Mouse (Mus musculus) ovary, postnatal 14 days (tissue): ENCODE results near the gene Dock3.
A peak's percentile ranks its signal among the peaks of the same experiment; 100 is the strongest.

Experiments
- DNase-seq: peaks from one replicate; pipeline ENCODE4 v3.0.0; 2022; ENCODE audit warnings: low spot score

Gene Dock3

DNA sequence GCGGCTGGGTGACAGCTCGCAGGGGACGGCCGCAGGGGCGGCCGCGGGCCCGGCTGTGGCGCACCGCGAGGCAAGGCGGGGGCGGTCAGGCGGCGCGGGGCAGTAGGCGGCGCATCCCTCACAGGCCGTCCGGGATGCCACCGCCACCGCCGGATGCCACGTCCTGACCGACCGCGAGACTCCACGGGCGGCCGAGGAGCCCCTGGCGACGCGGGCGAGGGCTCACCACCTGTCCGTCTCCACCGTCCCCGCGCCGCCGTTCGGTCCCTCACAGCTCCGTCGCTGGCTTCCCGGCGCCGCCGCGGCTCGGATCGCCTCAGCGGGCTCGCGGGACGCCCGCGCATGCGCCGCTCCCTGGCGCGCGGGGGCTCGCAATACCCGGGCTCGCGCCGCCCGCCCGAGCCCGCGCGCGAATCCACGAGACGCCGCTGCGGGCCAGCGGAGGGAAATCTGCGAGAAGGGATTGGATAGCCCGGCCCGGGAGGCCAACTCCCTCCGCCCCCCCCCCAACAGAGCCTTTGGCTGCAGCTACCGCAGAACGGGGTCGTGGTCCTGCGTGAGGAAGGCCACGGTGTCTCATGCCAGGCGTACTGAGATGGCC lies at the start of gene Dock3:
Gene Dock3, minus strand, starts transcription at position 371 of the 601 bp plus-strand sequence.
- peak; percentile 44 for DNase-seq

DNA sequence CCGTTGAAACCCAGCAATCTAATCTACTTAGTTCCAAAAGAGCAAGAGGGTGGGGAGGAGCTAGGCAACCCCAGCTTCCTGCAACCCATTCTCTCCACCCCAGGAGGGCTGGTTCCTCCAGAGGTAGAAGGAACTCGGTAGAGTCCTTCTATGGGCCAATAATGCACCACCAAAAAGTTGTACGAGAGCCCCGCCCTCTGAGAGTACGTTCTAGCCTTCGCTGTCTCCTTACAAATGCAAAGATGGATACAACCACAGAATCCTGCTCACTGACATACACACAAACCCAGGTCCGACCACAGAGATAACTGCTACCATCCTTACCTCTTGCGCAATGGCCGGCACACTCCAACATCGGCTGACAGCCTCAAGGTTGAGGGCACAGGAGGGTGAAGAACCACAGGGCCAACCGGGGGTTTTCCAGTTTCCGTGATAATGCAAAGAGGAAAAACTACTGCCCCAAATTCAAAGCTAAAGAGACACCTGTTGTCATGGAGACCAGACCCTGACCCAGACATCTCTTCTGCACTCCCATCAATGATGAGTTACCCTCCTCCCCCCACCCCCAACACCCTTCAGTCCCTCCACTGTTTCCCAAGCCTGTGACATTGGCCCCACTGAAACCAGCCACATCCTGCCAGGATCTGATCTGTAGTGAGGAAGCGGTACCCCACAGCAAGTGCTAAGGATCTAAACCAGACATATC lies 48.8 kb upstream of the Dock3 start:
- no peak for DNase-seq

DNA sequence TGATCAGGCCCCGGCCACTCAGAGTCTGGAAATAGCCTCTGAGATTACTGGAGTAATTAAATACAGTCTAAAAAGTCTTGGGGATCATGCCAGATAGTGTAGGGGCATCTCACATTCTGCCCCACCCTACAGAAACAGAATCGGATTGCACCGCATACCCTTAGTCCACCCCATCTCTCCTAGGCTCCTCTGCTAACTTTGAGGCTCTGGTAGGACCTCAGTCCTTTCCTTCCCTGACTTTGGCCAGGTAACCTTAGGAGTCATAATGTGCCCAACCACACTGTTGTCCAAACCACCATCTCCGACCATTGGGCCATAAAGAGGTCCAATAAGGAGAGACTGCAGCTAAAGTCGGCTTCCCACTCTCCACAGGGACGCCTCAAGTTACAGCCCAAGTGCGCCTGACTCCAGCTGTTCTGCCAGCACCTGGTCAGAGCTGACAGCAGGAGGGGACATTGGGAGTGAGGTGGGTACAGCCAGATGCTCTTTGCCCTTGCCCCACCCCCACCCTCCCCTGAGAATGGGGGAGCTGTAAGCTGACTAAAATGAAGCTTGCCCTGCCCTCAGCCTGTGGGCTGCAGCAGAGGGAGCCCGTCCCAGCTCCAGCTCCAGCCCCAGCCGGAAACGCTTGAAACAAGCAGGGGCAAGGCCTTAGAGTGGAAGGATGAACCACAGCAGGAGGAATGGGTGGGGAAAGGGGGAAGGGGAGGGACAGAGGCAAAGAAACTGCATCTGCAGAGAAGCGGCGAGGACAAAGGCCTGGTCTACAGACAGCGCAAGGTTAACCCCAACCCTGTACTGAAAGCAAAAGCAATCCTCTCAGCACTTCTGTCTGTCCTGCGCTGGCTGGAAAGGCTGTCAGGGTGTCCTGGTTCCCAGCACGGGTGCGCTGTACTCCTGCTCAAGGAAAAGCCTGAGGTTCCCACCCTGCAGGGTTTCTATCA lies 47.9 kb upstream of the Dock3 start:
- no peak for DNase-seq

DNA sequence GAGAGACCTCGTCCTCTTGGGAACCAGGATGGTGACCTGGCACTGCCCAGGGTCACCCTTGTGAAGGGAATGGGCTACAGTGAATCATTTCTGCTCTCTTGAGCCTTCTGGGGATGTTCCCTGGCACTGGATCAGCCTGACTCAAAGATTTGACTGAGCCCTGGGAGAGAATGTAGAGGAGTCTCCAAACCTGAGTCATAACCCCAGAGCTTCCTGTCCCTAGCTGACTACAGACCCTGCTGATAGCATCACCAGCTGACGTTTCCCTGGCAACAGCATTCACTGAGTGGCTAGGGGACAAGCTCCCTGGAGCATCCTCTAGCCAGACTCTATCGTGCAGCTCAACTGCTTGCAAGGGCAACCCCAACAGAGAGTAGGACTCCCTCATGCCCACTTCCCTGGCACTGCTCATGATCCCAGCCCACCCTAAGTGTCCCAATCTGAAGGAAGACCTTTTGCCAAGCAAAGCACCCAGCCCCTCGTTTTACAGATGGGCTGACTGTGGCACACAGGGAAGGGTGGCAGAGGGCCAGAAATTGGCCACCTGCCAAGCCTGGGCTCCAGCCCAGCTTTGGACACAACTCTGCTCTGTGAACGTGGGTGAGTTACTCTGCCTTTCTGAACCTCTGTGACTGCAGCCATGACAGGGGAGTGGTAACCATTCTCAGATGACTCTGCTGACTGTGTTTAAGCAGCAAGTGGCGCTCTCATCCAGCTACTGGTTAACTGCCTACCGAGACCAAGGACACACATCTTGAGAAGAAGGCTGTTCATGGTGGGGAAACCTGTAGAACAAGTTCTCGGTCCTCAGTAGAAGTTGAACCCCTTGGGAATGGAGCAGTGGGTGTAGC lies 47.0 kb upstream of the Dock3 start:
- no peak for DNase-seq

DNA sequence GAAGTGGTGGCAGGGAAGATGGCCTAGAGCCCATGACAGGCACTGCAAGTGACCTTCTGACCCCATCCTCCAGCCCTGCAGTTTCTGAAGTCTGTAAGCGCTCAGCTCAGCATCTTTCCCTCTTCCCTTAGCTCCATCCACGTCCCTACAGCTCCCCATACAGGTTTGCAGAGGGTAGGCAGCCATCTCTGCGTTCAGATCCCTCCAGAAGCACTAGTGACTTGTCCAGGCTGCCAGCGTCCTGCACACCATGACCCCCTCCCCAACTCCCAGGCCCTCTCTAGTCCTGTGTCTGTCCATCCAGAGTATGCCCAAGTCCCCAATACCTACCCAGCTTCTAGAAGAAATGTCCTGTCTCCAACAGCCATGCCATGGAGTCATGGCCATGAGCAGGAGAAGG lies 46.4 kb upstream of the Dock3 start:
- DNase-seq: no peak

DNA sequence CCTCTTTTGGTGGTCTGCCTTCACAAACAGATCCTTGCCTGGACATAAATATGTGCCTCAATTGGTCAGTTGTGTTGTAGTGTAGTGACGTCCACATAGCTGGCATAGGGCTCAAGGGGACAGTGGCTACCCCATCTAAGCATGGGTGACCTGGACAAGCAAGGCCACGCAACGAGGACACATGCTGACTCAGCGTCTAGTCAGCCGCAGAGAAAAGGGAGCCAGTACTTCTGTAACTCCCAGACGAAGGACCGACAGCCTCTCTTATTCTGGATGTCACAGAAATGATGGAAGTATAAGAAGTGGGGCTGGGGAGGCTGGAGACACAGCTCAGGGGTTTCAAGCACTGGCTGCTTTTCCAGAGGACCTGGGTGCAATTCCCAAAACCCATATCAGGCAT lies 45.9 kb upstream of the Dock3 start:
- no peak for DNase-seq

DNA sequence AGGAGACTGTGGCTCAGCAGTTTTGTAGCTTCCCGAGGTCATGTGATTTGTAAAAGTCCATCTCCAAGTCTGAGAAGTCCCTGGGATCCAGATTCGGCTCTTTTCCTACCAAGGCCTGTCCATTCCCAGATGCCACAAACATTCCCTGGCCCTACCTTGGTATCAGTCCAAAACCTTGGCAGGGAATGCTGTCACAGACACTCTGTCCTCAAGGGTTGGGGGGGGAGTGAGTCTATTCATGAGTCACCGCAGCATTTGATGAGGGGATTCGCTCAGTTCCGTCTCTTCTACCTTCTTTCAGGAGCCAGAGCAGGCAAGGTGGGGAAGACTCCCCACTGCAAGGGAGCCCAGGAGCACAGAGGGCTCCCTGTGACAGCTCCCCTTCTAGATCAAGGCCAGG lies 44.0 kb upstream of the Dock3 start:
- DNase-seq: no peak

DNA sequence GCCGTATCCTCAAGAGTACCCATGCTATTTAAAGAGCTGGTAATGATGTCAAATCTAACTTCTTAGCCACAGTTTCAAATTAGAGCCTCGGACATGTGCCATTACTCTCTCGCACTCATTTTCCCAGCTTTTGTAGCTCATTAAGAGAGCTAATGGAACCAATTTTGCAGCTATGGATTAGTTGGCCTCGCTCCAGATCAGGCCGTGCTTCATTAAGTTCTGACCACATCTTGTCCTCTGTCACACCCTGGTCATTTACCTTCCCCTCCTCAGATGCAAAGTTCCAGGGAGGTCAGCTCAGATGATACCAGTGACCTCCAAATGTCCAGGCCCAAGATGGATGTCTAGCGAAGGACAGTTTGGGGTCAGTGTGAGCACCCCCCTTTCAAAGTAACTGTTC lies 43.0 kb upstream of the Dock3 start:
- DNase-seq: no peak

DNA sequence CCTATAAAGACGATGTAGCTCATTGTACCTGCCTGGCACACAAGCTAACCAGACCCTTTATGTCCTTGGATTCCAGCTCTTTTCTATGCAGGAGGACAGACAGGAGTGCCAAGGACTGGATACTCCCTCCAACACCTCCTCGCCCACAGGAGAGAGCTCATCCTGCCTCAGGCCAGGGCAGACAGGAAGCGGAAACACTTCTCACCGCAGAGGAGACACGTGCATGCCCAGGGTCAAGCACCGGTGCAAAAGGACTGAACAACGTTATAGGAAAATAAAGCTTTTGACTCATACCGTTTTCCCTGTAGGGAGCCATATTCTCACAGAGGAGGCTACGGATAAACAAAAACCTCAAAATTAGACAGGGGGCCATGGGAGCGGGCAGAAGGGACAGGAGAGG lies 41.5 kb upstream of the Dock3 start:
- DNase-seq: no peak

DNA sequence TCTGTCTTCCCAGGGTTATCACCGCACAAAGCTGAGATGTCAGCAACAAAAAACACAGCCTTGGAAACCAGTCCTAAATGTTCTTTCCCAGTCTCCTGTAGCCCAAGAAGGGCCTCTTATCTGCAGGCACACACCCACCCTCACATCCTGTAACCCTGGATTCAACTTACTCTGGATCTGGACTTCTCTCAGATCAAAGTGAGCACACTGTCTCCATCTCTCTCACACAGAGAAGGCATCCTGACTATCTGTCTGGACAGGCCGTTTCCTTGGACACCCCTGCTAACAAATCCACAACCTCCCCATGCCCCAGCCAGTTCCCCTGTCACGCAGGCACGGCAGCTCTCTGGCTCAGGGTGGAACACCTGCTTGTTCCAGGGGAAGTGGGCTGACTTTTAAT lies 40.6 kb upstream of the Dock3 start:
- no peak for DNase-seq

DNA sequence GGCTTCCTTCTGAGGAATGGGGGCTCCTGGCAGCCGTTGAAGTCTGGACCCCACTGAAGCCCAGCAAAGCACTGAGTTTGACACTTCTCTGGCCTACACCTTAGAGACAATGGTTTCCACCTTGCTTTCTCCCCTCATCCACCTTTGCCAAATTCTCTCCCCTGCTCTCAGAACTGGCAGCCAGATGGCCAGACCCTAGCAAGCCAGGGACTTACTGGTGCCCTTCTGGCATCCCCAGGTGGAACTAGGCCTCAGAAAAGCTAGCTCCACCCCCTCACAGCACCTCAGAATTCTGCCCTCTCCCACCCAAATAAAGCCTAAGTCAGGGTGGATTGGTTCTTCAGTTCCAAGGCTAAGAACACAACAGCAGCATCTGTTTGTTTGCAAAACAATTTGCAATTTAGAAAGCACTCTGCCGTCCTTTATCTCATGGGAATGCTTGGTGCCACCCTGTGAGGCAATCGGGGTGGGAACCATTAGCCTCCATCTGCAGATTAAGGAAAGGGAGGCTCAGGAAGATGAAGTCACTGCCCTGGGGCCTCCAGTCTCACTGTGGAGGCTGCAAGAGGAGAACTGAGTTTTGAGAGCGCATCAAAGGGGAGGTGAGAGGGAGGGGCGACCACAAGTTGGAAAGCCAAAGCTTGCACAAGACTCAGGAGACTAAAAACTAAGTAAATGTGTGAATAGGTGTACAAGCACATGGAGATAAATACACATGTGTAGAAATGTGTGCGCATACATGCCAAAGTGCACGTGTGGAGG lies 39.6 kb upstream of the Dock3 start:
- no peak for DNase-seq

DNA sequence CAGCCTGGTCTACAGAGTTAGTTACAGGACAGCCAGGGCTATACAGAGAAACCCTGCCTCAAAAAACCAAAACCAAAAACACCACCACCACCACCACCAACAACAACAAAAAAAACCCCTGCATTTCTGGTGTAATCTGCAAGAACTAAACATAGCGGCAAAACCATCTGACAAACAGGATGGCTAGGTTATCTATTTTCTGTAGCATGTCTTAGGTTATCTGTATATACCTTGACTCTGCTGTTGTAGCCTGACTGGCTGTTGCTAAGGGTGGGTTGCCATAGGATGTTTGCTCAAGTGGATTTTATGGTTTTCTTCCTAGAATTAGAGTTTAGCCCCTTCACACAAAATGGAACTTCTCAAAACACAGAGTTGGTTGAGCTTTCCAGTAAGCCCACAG lies 38.1 kb upstream of the Dock3 start:
- DNase-seq: no peak

DNA sequence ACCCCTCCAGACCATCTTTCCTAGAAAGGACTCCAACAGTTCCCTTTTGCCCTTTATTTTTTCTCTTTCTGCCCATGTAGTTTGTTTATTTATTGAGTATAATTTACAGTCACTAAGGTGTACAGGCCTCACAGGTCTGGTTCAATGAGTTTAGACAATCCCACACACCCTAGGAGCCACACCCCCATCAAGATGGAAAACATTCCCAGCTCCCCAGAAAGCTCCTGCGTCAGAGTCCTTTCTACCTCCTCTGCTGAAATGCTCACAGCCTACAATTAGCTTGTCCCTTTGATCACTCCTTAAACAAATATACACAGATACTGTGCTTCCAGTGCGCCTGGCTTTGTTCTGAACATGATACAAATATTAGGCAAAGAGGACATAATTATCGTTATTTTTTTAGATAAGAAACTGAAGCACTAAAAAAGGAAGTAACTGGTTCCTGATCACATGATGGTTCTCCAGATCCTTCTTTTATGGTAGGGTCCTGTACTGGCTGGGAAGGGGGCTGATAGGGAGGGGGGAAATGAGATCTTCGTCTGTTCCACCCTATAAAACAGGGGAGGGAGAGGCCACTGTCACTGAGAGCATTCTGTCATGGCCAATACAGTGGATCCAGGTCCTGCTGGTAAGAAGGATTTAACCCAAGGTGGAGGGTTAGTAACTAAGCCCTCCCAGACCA lies 36.2 kb upstream of the Dock3 start:
- no peak for DNase-seq

DNA sequence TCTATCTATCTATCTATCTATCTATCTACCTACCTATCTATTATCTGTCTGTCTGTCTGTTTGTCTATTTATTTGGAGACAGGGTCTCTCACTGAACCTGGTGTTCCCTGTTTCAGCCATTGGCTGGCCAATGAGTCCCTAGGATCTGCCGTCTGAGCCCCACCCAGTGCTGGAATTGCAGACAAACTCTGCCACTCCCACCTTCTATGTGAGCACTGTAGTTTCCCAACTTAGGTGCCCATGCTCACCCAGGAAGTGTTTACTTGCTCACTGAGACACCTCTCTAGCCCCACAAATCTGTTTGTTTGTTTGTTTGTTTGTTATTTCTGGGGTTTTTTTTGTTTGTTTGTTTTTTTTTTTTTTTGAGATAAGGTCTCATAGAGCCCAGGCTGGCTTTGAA lies 35.3 kb upstream of the Dock3 start:
- DNase-seq: no peak

DNA sequence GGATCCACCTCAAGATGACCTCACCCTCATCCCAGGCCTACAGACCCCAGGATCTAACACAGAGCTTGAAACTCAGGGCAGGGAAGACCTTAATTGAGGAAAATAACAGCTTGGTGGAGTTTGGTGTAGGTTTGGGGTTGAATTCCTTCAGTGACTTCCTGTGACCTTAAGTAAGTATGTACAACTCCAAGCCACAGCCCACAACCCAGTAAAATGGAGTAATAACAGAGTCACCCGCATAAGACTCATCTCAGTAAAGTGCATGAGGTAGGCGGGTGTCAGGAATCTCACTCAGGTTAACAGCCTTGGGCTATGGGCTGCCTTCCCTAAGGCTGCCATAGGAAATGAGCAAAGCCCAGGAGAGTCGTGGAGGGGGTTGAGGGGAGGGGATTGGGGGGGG lies 33.0 kb upstream of the Dock3 start:
- DNase-seq: no peak

DNA sequence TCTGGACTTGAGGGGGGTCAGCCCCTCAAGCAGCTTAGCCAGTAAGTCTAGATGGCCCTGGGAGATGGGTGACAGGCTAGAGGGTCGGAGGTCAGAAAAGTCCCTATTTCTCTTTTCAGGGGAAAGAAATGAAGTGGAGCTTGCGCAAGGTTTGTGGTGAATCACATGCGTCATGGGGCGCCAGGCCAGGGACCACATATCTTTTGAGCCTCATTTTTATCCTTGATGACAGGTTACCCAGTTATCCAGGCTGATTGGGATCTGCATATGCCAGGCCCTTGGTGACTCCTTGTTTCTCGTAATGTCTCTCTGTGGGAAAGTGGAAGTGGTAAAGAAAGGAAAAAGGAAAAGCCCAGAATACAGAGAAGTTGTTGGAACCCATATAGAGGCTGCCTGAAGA lies 32.2 kb upstream of the Dock3 start:
- no peak for DNase-seq

DNA sequence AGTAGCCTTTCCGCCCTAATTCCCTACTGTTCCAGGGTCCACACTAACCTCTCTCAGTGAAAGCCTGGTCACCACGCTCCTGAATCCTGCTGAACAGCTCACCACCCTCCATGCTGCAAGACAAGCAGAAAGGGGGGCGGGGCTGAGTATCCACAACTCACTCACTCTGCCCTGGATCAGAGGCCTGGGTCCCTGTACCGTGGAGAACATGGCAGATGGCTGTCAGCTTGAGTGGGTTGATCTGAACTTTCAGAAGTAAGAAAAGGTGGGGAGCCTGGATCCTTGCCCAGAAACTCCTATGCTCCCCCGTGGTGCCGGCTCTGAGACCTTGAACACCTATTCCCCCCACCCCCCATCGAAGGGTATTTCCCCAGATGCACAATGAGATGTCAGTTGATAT lies 30.7 kb upstream of the Dock3 start:
- no peak for DNase-seq

DNA sequence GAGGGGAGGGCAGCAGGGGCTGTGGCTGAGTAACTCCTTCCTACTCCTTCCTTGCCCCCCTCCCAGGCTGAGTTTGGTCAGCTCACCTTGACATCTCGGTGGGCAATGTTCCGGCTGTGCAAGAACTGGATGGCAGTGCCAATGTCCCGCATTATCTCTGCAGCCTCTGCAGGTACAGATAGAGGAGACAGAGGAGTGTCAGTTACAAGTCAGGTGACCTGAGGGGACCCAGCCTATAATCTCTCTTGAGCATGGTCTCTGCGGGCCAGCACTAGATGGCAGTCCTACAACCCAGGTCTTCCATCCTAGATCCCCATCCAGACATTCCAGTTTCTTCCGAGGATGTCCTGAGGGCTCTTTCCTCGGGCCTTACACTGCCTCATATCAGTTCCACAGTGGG lies 30.1 kb upstream of the Dock3 start:
- no peak for DNase-seq

DNA sequence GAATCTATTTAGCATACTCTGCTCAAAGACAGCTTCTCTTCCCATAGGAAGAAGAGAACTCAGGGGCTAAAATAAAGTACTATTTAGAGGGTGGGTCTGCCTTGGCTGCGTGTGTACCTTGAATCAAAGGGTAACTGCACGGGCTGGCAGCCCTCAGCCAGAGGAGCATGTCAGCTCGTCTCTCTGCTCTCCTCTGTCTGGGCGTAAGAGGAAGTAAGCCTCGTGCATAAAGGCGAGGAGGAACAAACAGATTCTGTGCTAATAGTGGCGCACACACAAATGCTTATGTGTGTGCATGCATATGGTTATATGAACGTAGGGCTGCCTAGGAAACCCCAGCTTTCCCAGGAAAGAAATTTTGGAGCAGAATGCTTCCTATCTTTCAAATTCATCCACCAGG lies 29.1 kb upstream of the Dock3 start:
- no peak for DNase-seq

DNA sequence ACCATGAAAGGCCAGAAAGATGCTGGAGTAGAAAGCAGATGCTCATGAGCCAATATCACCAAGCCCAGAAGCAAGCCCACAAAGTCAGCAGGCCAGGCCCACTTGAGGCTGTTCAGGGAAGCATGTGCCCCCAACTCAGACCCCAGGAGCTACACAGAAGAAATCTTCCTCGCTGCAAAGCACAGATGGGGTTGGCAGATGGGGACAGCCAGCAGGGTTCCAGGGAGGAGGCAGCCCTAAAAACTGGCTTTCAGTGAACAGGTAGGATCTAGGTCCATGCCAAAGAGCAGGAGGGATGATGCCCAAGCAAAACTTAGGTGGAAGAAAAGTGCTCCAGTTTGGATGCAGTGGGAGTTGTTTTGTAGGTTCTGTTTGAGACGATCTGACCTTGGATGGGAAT lies 28.7 kb upstream of the Dock3 start:
- no peak for DNase-seq

DNA sequence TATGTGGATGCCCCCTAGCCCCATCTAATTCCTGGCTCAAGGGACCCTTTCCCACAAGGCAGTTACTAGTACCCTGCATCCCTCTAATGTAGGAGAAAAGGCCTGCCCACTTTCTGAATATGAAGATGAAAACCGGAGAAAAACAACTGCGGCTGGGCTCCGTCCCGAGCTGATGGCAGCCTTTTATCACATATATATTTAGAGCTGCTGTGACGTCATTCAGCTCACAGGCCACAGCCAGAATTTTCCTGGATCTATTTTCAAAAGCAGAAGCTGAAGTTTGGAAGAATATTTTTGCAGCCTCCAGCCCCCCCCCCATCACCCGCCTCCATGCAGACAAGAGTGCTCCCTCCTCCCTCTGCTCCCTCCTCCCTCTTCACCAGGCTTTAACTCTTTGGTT lies 27.9 kb upstream of the Dock3 start:
- DNase-seq: no peak
